ENCODE assay signal across 27 mouse cellular contexts in the genomic region with DNA sequence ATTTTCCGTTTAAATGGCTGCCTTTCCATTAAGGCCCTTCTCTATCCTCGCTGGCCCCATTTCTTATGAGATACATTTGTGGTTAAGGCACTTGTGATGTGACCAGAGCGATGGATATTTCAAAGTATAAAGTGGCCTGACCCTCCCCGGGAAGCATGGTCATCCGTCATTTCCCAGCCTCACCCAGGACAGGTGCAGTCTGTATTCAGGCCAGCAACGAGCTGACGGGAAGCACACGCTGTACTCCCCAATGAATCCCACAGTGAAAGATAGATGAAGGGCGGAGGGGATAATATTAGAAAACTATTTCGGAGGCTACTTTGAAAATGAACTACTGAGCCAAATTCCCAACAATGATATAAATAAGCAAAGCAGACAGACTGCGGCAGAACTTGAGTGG. TPM values are rescaled to one million over a fixed set of nuclear protein-coding genes. Genes with fewer than 3 reads are reported as not detected.
DNase-seq lines count a peak whose midpoint lies in the region; ATAC-seq lines count a peak whose summit lies in the region.
"Had no signal": no experiment of that assay in that cellular context is flagged by ENCODE, and none has a peak within 500 bp of the region (broad histone marks: within the 10 kb centered on the region; RNA-seq: fewer than 3 reads in every experiment).

No protein-coding gene starts in this region.

- H3K27me3 ChIP-seq in heart, embryonic 12.5 days (replicated peaks) = no peaks in the 10 kb centered on the region
- H3K27me3 ChIP-seq in forebrain, embryonic 13.5 days = no peaks in the 10 kb centered on the region
- H3K27me3 ChIP-seq: CH12.LX; embryonic facial prominence, embryonic 15.5 days; kidney, embryonic 15.5 days; limb, embryonic 12.5 days; liver, embryonic 13.5 days; Patski had no signal

- H3K27ac ChIP-seq in heart, embryonic 12.5 days (ENCODE audit: poor library complexity, severe bottlenecking) = no peak overlapping the region
- no peak overlapping the region for H3K27ac ChIP-seq in forebrain, embryonic 13.5 days
- H3K27ac ChIP-seq: embryonic facial prominence, embryonic 15.5 days; hindbrain, postnatal 0 days; kidney, embryonic 15.5 days; limb, embryonic 12.5 days; liver, embryonic 13.5 days had no signal

- no peaks in the 10 kb centered on the region for H3K4me1 ChIP-seq in heart, embryonic 12.5 days (replicated peaks)
- no peaks in the 10 kb centered on the region for H3K4me1 ChIP-seq in forebrain, embryonic 13.5 days
- H3K4me1 ChIP-seq: embryonic facial prominence, embryonic 15.5 days; kidney, embryonic 15.5 days; limb, embryonic 12.5 days; liver, embryonic 13.5 days had no signal

- H3K4me3 ChIP-seq in heart, embryonic 12.5 days = no peak overlapping the region
- no peak overlapping the region for H3K4me3 ChIP-seq in forebrain, embryonic 13.5 days
- H3K4me3 ChIP-seq: embryonic facial prominence, embryonic 15.5 days; kidney, embryonic 15.5 days; limb, embryonic 12.5 days; liver, embryonic 13.5 days had no signal

- 0 out of 2 replicates have a peak, but pooled peaks cover 2% of the 10 kb centered on the region for H3K9me3 ChIP-seq in heart, embryonic 12.5 days (replicated peaks)
- no peaks in the 10 kb centered on the region for H3K9me3 ChIP-seq in forebrain, embryonic 13.5 days (replicated peaks)
- H3K9me3 ChIP-seq: embryonic facial prominence, embryonic 15.5 days; kidney, embryonic 15.5 days; limb, embryonic 12.5 days; liver, embryonic 13.5 days had no signal

- H3K9ac ChIP-seq in heart, embryonic 12.5 days = no peak overlapping the region
- no peak overlapping the region for H3K9ac ChIP-seq in forebrain, embryonic 13.5 days
- H3K9ac ChIP-seq: embryonic facial prominence, embryonic 15.5 days; kidney, embryonic 15.5 days; limb, embryonic 12.5 days; liver, embryonic 13.5 days had no signal

- H3K36me3 ChIP-seq in heart, embryonic 12.5 days = no peaks in the 10 kb centered on the region
- no peaks in the 10 kb centered on the region for H3K36me3 ChIP-seq in forebrain, embryonic 13.5 days (ENCODE audit: poor library complexity, severe bottlenecking)
- H3K36me3 ChIP-seq: embryonic facial prominence, embryonic 15.5 days; G1E; kidney, embryonic 15.5 days; limb, embryonic 12.5 days; liver, embryonic 13.5 days had no signal

- WGBS in heart, embryonic 12.5 days = 77% methylated on average over 11 of the region's 11 CpGs
- 93% methylated on average over 11 of the region's 11 CpGs for WGBS in forebrain, embryonic 13.5 days

- no peak overlapping the region for H3K4me2 ChIP-seq in heart, embryonic 12.5 days
- no peak overlapping the region for H3K4me2 ChIP-seq in forebrain, embryonic 13.5 days
- H3K4me2 ChIP-seq: embryonic facial prominence, embryonic 15.5 days; kidney, embryonic 15.5 days; limb, embryonic 12.5 days; liver, embryonic 13.5 days had no signal

- peak; percentile 96 for DNase-seq in heart, adult 11 months
- peak; percentile 35 to 45 for DNase-seq in gastrocnemius, adult 8-10 months (ENCODE audit: low spot score in 2 of 2)
- peak; percentile 61 for DNase-seq in heart, adult 8-10 months (ENCODE audit: low spot score)
- peak; percentile 15 for DNase-seq in heart, postnatal 4 days
- no peak for DNase-seq in thymus, postnatal 0 days (ENCODE audit: low spot score)
- DNase-seq: B cell, adult 2 months; cerebellum, adult 11-12 months; cerebellum, postnatal 14 days; kidney, postnatal 36 days; layer of hippocampus, postnatal 36 days; liver, embryonic 13.5 days; lung, adult 2 months; lung, postnatal 14 days; midbrain, embryonic 14.5 days; thymus, adult 18-20 months had no signal

- no peak for ATAC-seq in heart, embryonic 12.5 days (ENCODE audit: insufficient number of reproducible peaks, low FRiP score)
- no peak for ATAC-seq in forebrain, embryonic 13.5 days
- ATAC-seq: forebrain, embryonic 16.5 days; hindbrain, postnatal 0 days; intestine, postnatal 0 days; Patski had no signal

RNA-seq across cellular contexts. Expression of a gene that starts 44.2 kb away (rescaled TPM):
- polyA plus RNA-seq in heart, embryonic 12.5 days (2016; fragmentation: Nextera tagmentation; extraction: Ambion mirVana) = 0.86 and 1.3 TPM in 2 replicates
- 1 to 10 TPM; 2.2 to 7.3 (median 4.1) TPM for total RNA-seq in gastrocnemius, adult 8-10 months (2022)
- 1 to 10 TPM; 3.8 to 5.5 (median 4.1) TPM for total RNA-seq in heart, adult 8-10 months (2022)
- 1 to 10 TPM; 5.8 to 6.0 TPM for total RNA-seq in heart, postnatal 4 days (2021)
- polyA plus RNA-seq in forebrain, embryonic 13.5 days (2015; fragmentation: Nextera tagmentation; extraction: Ambion mirVana) = 5.6 and 6.5 TPM in 2 replicates
- polyA plus RNA-seq in thymus, postnatal 0 days (2015; fragmentation: Nextera tagmentation; extraction: Ambion mirVana) = 0.54 and 0.57 TPM in 2 replicates
- total RNA-seq: CH12.LX; megakaryocyte progenitor cell, adult 5-6 weeks had no signal
- polyA plus RNA-seq: G1E had no signal
